Mouse (Mus musculus) liver, embryonic 13.5 days (tissue): ENCODE measurements around the gene Sv2a. TPM values are rescaled to one million over a fixed set of nuclear protein-coding genes. Genes with fewer than 3 reads are reported as not detected.
"Not testable (repeated sequence)": the region's sequence is repeated elsewhere in the genome, so short reads cannot be mapped to it uniquely, and the experiment has no call there.

ENCODE experiments used
- ATAC-seq: fragments of 200-750 bp; cut with Nextera tagmentation; 2 replicates; pipeline ENCODE4 v1.8.0; 2017; ENCODE audit warnings: low read depth, mild to moderate bottlenecking, moderate number of reproducible peaks, moderate library complexity
- DNase-seq: peaks from one replicate; pipeline ENCODE4 v3.0.0; 2022
- H3K27ac ChIP-seq: fragments of 300-500 bp; sonication (generic); 2 replicates; pipeline ENCODE4 v1.5.1; 2015; ENCODE audit warnings: moderate library complexity, mild to moderate bottlenecking, inconsistent platforms
- H3K27me3 ChIP-seq: fragments of 300-500 bp; sonication (generic); 2 replicates; pipeline ENCODE4 v1.6.1; 2015; ENCODE audit warnings: mild to moderate bottlenecking, inconsistent platforms
- H3K36me3 ChIP-seq: fragments of 300-500 bp; sonication (generic); 2 replicates; pipeline ENCODE4 v1.6.1; 2015; ENCODE audit warnings: mild to moderate bottlenecking, inconsistent platforms
- H3K4me1 ChIP-seq: fragments of 300-500 bp; sonication (generic); replicated peaks from 2 replicates; pipeline ENCODE4 v1.6.1; 2015; ENCODE audit warnings: inconsistent platforms
- H3K4me2 ChIP-seq: fragments of 300-500 bp; sonication (generic); 2 replicates; pipeline ENCODE4 v1.6.1; 2015; ENCODE audit warnings: inconsistent platforms, mild to moderate bottlenecking, moderate library complexity
- H3K4me3 ChIP-seq: fragments of 300-500 bp; sonication (generic); replicated peaks from 2 replicates; pipeline ENCODE4 v1.5.1; 2015; ENCODE audit warnings: mild to moderate bottlenecking, inconsistent platforms
- H3K9ac ChIP-seq: fragments of 300-500 bp; sonication (generic); 2 replicates; pipeline ENCODE4 v1.6.1; 2015; ENCODE audit warnings: mild to moderate bottlenecking, inconsistent platforms
- H3K9me3 ChIP-seq: fragments of 300-500 bp; sonication (generic); replicated peaks from 2 replicates; pipeline ENCODE4 v1.6.1; 2016; ENCODE audit warnings: inconsistent platforms
- WGBS: fragments of 180-500 bp; shearing (Covaris S2); methylation state at CpG from one replicate; pipeline ENCODE4 v1.1.7; 2015; ENCODE audit not compliant: insufficient replicate concordance; 5-methylcytosine and 5-hydroxymethylcytosine counted together
- polyA plus RNA-seq: library from polyadenylated mRNA; unstranded; fragments of >200 nt; fragmentation: Nextera tagmentation; extraction: Ambion mirVana; gene quantifications from 2 replicates; pipeline ENCODE4 v1.2.1, GENCODE M21; 2015

Sv2a gene
- polyA plus RNA-seq, 1 experiment from 2014 or later = 0.44 TPM

- peak; percentile 29 for DNase-seq
- H3K4me2 ChIP-seq = peak overlapping the region; percentile 99
- H3K4me3 ChIP-seq = peak overlapping the region; percentile 74
- peaks cover 4% of the 10 kb centered on the region for H3K9me3 ChIP-seq
- WGBS = under 1% methylated on average over 6 of the region's 6 CpGs
- peak; percentile 30 for ATAC-seq
- H3K4me1 ChIP-seq = peaks cover 30% of the 10 kb centered on the region
- peak overlapping the region; percentile 70 for H3K27ac ChIP-seq
- H3K36me3 ChIP-seq = peaks cover 6% of the 10 kb centered on the region; the same call in 1 of the 2 replicates
- peaks cover 6% of the 10 kb centered on the region; the same call in 1 of the 2 replicates for H3K27me3 ChIP-seq
- peak overlapping the region; percentile 60 for H3K9ac ChIP-seq
Observed at GRCm38 (mm10) chr3:96198181-96198580, 17.2 kb downstream of the Sv2a start.

GRCm38 (mm10) chr3:96198601-96199251, 17.8 kb downstream of the Sv2a start:
- not testable (repeated sequence) for H3K27ac ChIP-seq, DNase-seq, H3K36me3 ChIP-seq, H3K9me3 ChIP-seq, H3K27me3 ChIP-seq, ATAC-seq, H3K4me3 ChIP-seq
- H3K4me1 ChIP-seq = peaks cover 30% of the 10 kb centered on the region
- 15% methylated on average over 8 of the region's 8 CpGs for WGBS
- H3K9ac ChIP-seq = 0 out of 2 replicates have a peak overlapping the region, but pooled peaks have one; percentile 33
- H3K4me2 ChIP-seq = peak overlapping the region; percentile 38; the same call in 1 of the 2 replicates

GRCm38 (mm10) chr3:96199731-96200130, 18.8 kb downstream of the Sv2a start:
- no peak overlapping the region for H3K4me3 ChIP-seq
- ATAC-seq (no peak), DNase-seq (no peak)
- 45% methylated on average over 2 of the region's 2 CpGs for WGBS
- no peak overlapping the region for H3K4me2 ChIP-seq
- peaks cover 6% of the 10 kb centered on the region; the same call in 1 of the 2 replicates for H3K36me3 ChIP-seq
- no peak overlapping the region for H3K9ac ChIP-seq
- no peaks in the 10 kb centered on the region for H3K27me3 ChIP-seq
- no peak overlapping the region for H3K27ac ChIP-seq
- peaks cover 4% of the 10 kb centered on the region for H3K9me3 ChIP-seq
- H3K4me1 ChIP-seq = peaks cover 30% of the 10 kb centered on the region

- H3K4me2 ChIP-seq = no peak overlapping the region
- DNase-seq (no peak), ATAC-seq (no peak)
- no peak overlapping the region for H3K4me3 ChIP-seq
- H3K9ac ChIP-seq = no peak overlapping the region
- WGBS = 69% methylated on average over 3 of the region's 3 CpGs
- H3K27me3 ChIP-seq = 0 out of 2 replicates have a peak, but pooled peaks cover 2% of the 10 kb centered on the region
- no peak overlapping the region for H3K27ac ChIP-seq
- H3K9me3 ChIP-seq = no peaks in the 10 kb centered on the region
- no peaks in the 10 kb centered on the region for H3K36me3 ChIP-seq
- 0 out of 2 replicates have a peak, but pooled peaks cover 6% of the 10 kb centered on the region for H3K4me1 ChIP-seq
Observed at GRCm38 (mm10) chr3:96207819-96208218, 26.9 kb downstream of the Sv2a start.

- no peaks in the 10 kb centered on the region for H3K36me3 ChIP-seq
Observed at GRCm38 (mm10) chr3:96209242-96209641, 28.3 kb downstream of the Sv2a start.

GRCm38 (mm10) chr3:96219191-96219641, 38.3 kb downstream of the Sv2a start:
- under 1% methylated on average over 12 of the region's 12 CpGs for WGBS
- Histone ChIP-seq H3K27me3 (no peaks in the 10 kb centered on the region), H3K36me3 (no peaks in the 10 kb centered on the region), H3K4me2 (peak overlapping the region; percentile 92), H3K9me3 (no peaks in the 10 kb centered on the region), H3K4me1 (peaks cover 53% of the 10 kb centered on the region), H3K27ac (peak overlapping the region; percentile 100), H3K9ac (peak overlapping the region; percentile 95), H3K4me3 (peak overlapping the region; percentile 72)
- ATAC-seq (no peak), DNase-seq (peak; percentile 27)

More at GRCm38 (mm10) chr3:96209242-96209641, 28.3 kb downstream of the Sv2a start:
- peaks cover 6% of the 10 kb centered on the region; the same call in 1 of the 2 replicates for H3K4me1 ChIP-seq
- H3K27me3 ChIP-seq = 0 out of 2 replicates have a peak, but pooled peaks cover 4% of the 10 kb centered on the region
- ATAC-seq = no peak
- no peak overlapping the region for H3K9ac ChIP-seq
- H3K27ac ChIP-seq = no peak overlapping the region
- WGBS = 27% methylated on average over 15 of the region's 15 CpGs
- H3K4me2 ChIP-seq = no peak overlapping the region
- no peak overlapping the region for H3K4me3 ChIP-seq
- no peaks in the 10 kb centered on the region for H3K9me3 ChIP-seq
- no peak for DNase-seq

GRCm38 (mm10) chr3:96219661-96220130, 38.7 kb downstream of the Sv2a start, which contains the start of the genes Bola1 and Hist2h2ab:
Bola1 (minus strand) TSS chr3:96219709.
Hist2h2ab (plus strand) TSS chr3:96219865.
- H3K27me3 ChIP-seq = no peaks in the 10 kb centered on the region
- H3K4me3 ChIP-seq = peak within 1 kb of the TSS; percentile 72
- H3K9me3 ChIP-seq = no peaks in the 10 kb centered on the region
- peak; percentile 64 for ATAC-seq
- H3K36me3 ChIP-seq = no peaks in the 10 kb centered on the region
- DNase-seq = peak; percentile 75
- H3K9ac ChIP-seq = peak within 1 kb of the TSS; percentile 95
- 0% methylated on average over 37 of the region's 37 CpGs for WGBS
- peak within 1 kb of the TSS; percentile 100 for H3K27ac ChIP-seq
- H3K4me1 ChIP-seq = peaks cover 58% of the 10 kb centered on the region
- peak within 1 kb of the TSS; percentile 92 for H3K4me2 ChIP-seq

GRCm38 (mm10) chr3:96220131-96220764, 39.3 kb downstream of the Sv2a start:
- Histone ChIP-seq H3K4me2 (peak overlapping the region; percentile 92), H3K4me3 (peak overlapping the region; percentile 72), H3K4me1 (peaks cover 61% of the 10 kb centered on the region), H3K9ac (peak overlapping the region; percentile 95), H3K27ac (peak overlapping the region; percentile 100)
- peak; percentile 5; the same call in 1 of the 2 replicates for ATAC-seq
- not testable (repeated sequence) for H3K9me3 ChIP-seq, H3K27me3 ChIP-seq, H3K36me3 ChIP-seq
- under 1% methylated on average over 41 of the region's 47 CpGs for WGBS
- DNase-seq = peak; percentile 52

GRCm38 (mm10) chr3:96220765-96221639, 40.1 kb downstream of the Sv2a start, which contains the start of the genes Hist2h2ac and Hist2h2be:
Hist2h2ac (minus strand) TSS chr3:96220880.
Hist2h2be (plus strand) TSS chr3:96221119.
- H3K9me3 ChIP-seq = no peaks in the 10 kb centered on the region
- no peaks in the 10 kb centered on the region for H3K27me3 ChIP-seq
- peak; percentile 91 for ATAC-seq
- H3K4me3 ChIP-seq = peak within 1 kb of the TSS; percentile 72
- peak within 1 kb of the TSS; percentile 92 for H3K4me2 ChIP-seq
- peak within 1 kb of the TSS; percentile 100 for H3K27ac ChIP-seq
- peak within 1 kb of the TSS; percentile 95 for H3K9ac ChIP-seq
- under 1% methylated on average over 43 of the region's 43 CpGs for WGBS
- peaks cover 63% of the 10 kb centered on the region for H3K4me1 ChIP-seq
- peak; percentile 91 for DNase-seq
- H3K36me3 ChIP-seq = no peaks in the 10 kb centered on the region

- no peak for DNase-seq
- no peak for ATAC-seq
- Histone ChIP-seq H3K27me3 (no peaks in the 10 kb centered on the region), H3K9me3 (no peaks in the 10 kb centered on the region), H3K4me1 (peaks cover 69% of the 10 kb centered on the region), H3K36me3 (no peaks in the 10 kb centered on the region), H3K4me3 (peak overlapping the region; percentile 72), H3K27ac (peak overlapping the region; percentile 100), H3K4me2 (peak overlapping the region; percentile 92), H3K9ac (peak overlapping the region; percentile 95)
- 22% methylated on average over 9 of the region's 9 CpGs for WGBS
Observed at GRCm38 (mm10) chr3:96221640-96222038, 40.7 kb downstream of the Sv2a start.
